Mouse (Mus musculus): ENCODE results near the gene Cse1l. TPM values are rescaled to one million over a fixed set of nuclear protein-coding genes. Genes with fewer than 3 reads are reported as not detected.

Gene Cse1l
- polyA plus RNA-seq, 2 experiments = 33.9 to 63.9 TPM

GRCm38 (mm10) chr2:166891366-166891880 is 14.4 kb upstream of the Cse1l start:
- 0 out of 2 replicates have a peak, but pooled peaks have one; percentile 21 for TF ChIP-seq CTCF (IDR thresholded peaks at IDR 0.05; ENCODE audit: low read depth)
- TF ChIP-seq EP300 (IDR thresholded peaks at IDR 0.05; ENCODE audit: low read depth) = no peak
- Histone ChIP-seq H3K27me3 (ENCODE audit: control insufficient read depth, insufficient read depth, low read length) (no peaks in the 10 kb centered on the region), H3K4me1 (replicated peaks; ENCODE audit: control insufficient read depth in 2 of 2, insufficient read depth in 2 of 2, low read length in 1 of 2) (no peaks in the 10 kb centered on the region), H3K4me2 (ENCODE audit: low read depth) (no peak overlapping the region), H3K9me3 (ENCODE audit: control insufficient read depth, low read length) (no peaks in the 10 kb centered on the region), H3K9ac (replicated peaks) (no peak overlapping the region), H3K36me3 (replicated peaks; ENCODE audit: control insufficient read depth, insufficient read depth, low read depth) (peaks cover 11% of the 10 kb centered on the region), H3K27ac (no peak overlapping the region), H3K4me3 (ENCODE audit: insufficient read depth in 1 of 2, low read depth in 2 of 2, low read length in 2 of 2) (no peak overlapping the region)
- DNase-seq (ENCODE audit: low read depth in 3 of 3, low spot score in 3 of 3) = no peak
- WGBS (ENCODE audit: insufficient replicate concordance) = 77% methylated on average over 9 of the region's 9 CpGs
- no peak for ATAC-seq (ENCODE audit: insufficient read depth)

GRCm38 (mm10) chr2:166892158-166892680 is 13.6 kb upstream of the Cse1l start:
- Histone ChIP-seq H3K9me3 (ENCODE audit: control insufficient read depth, low read length) (no peaks in the 10 kb centered on the region), H3K9ac (replicated peaks) (no peak overlapping the region), H3K36me3 (replicated peaks; ENCODE audit: control insufficient read depth, insufficient read depth, low read depth) (peaks cover 11% of the 10 kb centered on the region), H3K4me1 (replicated peaks; ENCODE audit: control insufficient read depth in 2 of 2, insufficient read depth in 2 of 2, low read length in 1 of 2) (no peaks in the 10 kb centered on the region), H3K27ac (no peak overlapping the region), H3K4me2 (ENCODE audit: low read depth) (no peak overlapping the region), H3K4me3 (ENCODE audit: insufficient read depth in 1 of 2, low read depth in 2 of 2, low read length in 2 of 2) (no peak overlapping the region), H3K27me3 (ENCODE audit: control insufficient read depth, insufficient read depth, low read length) (no peaks in the 10 kb centered on the region)
- TF ChIP-seq EP300 (IDR thresholded peaks at IDR 0.05; ENCODE audit: low read depth) = no peak
- TF ChIP-seq CTCF (IDR thresholded peaks at IDR 0.05; ENCODE audit: low read depth) = no peak
- 80% methylated on average over 8 of the region's 8 CpGs for WGBS (ENCODE audit: insufficient replicate concordance)
- no peak for ATAC-seq (ENCODE audit: insufficient read depth)
- no peak for DNase-seq (ENCODE audit: low read depth in 3 of 3, low spot score in 3 of 3)

- Histone ChIP-seq H3K4me1 (replicated peaks; ENCODE audit: control insufficient read depth in 2 of 2, insufficient read depth in 2 of 2, low read length in 1 of 2) (no peaks in the 10 kb centered on the region), H3K4me2 (ENCODE audit: low read depth) (no peak overlapping the region), H3K27ac (no peak overlapping the region), H3K27me3 (ENCODE audit: control insufficient read depth, insufficient read depth, low read length) (no peaks in the 10 kb centered on the region), H3K9ac (replicated peaks) (no peak overlapping the region), H3K36me3 (replicated peaks; ENCODE audit: control insufficient read depth, insufficient read depth, low read depth) (peaks cover 11% of the 10 kb centered on the region), H3K4me3 (ENCODE audit: insufficient read depth in 1 of 2, low read depth in 2 of 2, low read length in 2 of 2) (no peak overlapping the region), H3K9me3 (ENCODE audit: control insufficient read depth, low read length) (no peaks in the 10 kb centered on the region)
- ATAC-seq (ENCODE audit: insufficient read depth) (no peak), DNase-seq (ENCODE audit: low read depth in 3 of 3, low spot score in 3 of 3) (no peak)
- TF ChIP-seq CTCF (IDR thresholded peaks at IDR 0.05; ENCODE audit: low read depth) (no peak), EP300 (IDR thresholded peaks at IDR 0.05; ENCODE audit: low read depth) (no peak)
- WGBS (ENCODE audit: insufficient replicate concordance) = 84% methylated on average over 5 of the region's 5 CpGs
Measured at GRCm38 (mm10) chr2:166893036-166893435, 12.8 kb upstream of the Cse1l start.

DNA sequence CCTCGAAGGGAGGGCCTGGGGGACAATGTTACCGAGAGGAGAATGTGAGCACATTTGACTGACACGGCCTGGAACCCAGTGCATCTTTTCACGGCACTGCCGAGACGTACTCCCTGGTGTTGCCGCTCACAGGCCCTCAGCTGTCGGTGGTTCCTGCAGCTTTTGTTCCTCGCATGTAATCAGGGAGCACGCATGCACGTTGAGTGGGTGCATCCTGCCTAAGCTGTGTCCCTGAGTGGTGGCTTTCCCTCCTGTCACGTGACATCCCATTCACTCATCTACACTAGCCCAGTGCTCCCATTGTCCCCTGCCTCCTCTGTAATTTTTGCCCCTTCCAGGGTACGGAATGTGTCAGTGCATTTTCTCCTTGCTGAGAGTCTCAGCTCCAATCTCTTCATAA is 9.5 kb upstream of the Cse1l start:
- H3K9ac ChIP-seq (replicated peaks) = no peak overlapping the region
- H3K27ac ChIP-seq = no peak overlapping the region
- WGBS (ENCODE audit: insufficient replicate concordance) = 85% methylated on average over 13 of the region's 13 CpGs
- H3K9me3 ChIP-seq (ENCODE audit: control insufficient read depth, low read length) = no peaks in the 10 kb centered on the region
- H3K27me3 ChIP-seq (ENCODE audit: control insufficient read depth, insufficient read depth, low read length) = no peaks in the 10 kb centered on the region
- no peak overlapping the region for H3K4me2 ChIP-seq (ENCODE audit: low read depth)
- ATAC-seq (ENCODE audit: insufficient read depth) = no peak
- H3K36me3 ChIP-seq (replicated peaks; ENCODE audit: control insufficient read depth, insufficient read depth, low read depth) = peaks cover 9% of the 10 kb centered on the region
- no peak overlapping the region for H3K4me3 ChIP-seq (ENCODE audit: insufficient read depth in 1 of 2, low read depth in 2 of 2, low read length in 2 of 2)
- TF ChIP-seq CTCF (IDR thresholded peaks at IDR 0.05; ENCODE audit: low read depth) (no peak), EP300 (IDR thresholded peaks at IDR 0.05; ENCODE audit: low read depth) (no peak)
- H3K4me1 ChIP-seq (replicated peaks; ENCODE audit: control insufficient read depth in 2 of 2, insufficient read depth in 2 of 2, low read length in 1 of 2) = no peaks in the 10 kb centered on the region
- DNase-seq (ENCODE audit: low read depth in 3 of 3, low spot score in 3 of 3) = no peak

DNA sequence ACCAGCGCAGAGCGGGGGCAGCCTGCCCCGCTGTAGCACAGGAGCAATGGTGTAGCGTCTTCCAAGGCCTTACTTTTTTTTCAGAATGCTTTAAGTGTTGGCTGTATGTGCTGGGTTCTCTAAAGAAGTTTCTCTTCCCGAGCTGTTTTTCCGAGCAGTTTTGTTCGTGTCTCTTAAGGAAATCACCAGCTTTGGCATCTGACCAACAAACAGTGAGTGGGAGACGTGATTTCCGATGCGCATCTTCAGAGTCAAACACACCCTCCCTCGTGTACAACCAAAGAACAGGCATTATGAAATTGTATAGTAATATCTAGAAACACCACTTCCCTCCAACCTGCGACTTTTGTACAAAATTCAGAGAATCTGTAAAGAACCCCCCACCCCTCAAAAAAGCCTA is 8.9 kb upstream of the Cse1l start:
- ATAC-seq (ENCODE audit: insufficient read depth) (no peak), DNase-seq (ENCODE audit: low read depth in 3 of 3, low spot score in 3 of 3) (no peak)
- H3K27ac ChIP-seq = no peak overlapping the region
- H3K9ac ChIP-seq (replicated peaks) = no peak overlapping the region
- peaks cover 4% of the 10 kb centered on the region for H3K36me3 ChIP-seq (replicated peaks; ENCODE audit: control insufficient read depth, insufficient read depth, low read depth)
- TF ChIP-seq CTCF (IDR thresholded peaks at IDR 0.05; ENCODE audit: low read depth) = no peak
- TF ChIP-seq EP300 (IDR thresholded peaks at IDR 0.05; ENCODE audit: low read depth) = no peak
- H3K27me3 ChIP-seq (ENCODE audit: control insufficient read depth, insufficient read depth, low read length) = no peaks in the 10 kb centered on the region
- H3K4me3 ChIP-seq (ENCODE audit: insufficient read depth in 1 of 2, low read depth in 2 of 2, low read length in 2 of 2) = no peak overlapping the region
- no peak overlapping the region for H3K4me2 ChIP-seq (ENCODE audit: low read depth)
- H3K4me1 ChIP-seq (replicated peaks; ENCODE audit: control insufficient read depth in 2 of 2, insufficient read depth in 2 of 2, low read length in 1 of 2) = no peaks in the 10 kb centered on the region
- no peaks in the 10 kb centered on the region for H3K9me3 ChIP-seq (ENCODE audit: control insufficient read depth, low read length)
- WGBS (ENCODE audit: insufficient replicate concordance) = 84% methylated on average over 12 of the region's 12 CpGs

Data from liver, embryonic 14.5 days (tissue).